Mouse (Mus musculus): ENCODE data around the gene Sass6.

Gene Sass6

GRCm38 (mm10) chr3:116661870-116662414, 67.2 kb downstream of the Sass6 start:
- WGBS, result under 1% methylated on average over 66 of the region's 68 CpGs

DNA sequence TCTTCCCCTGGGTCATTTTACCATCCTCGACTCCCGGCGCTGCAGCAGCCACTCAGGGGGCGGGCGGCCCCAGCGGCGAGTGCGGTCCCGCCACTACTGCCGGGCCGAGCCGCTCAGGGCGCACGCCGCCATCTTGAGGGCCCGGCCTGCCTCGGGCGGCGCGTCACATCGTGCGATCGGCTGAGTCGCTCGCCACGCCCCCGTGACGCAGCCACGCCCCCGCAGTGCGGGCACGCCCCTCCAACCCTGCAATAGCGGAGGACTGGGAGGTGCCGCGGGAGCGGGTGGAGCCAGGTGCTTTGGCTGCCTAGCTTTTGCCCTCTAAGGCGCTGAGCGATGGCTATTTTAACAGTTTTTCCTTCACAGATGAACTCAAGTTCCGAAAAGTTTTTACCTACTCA, 67.7 kb downstream of the Sass6 start, which contains the start of gene Mfsd14a:
Mfsd14a (minus strand) TSS at position 215 of the 401 bp plus-strand sequence.
- under 1% methylated on average over 39 of the region's 39 CpGs for WGBS

DNA sequence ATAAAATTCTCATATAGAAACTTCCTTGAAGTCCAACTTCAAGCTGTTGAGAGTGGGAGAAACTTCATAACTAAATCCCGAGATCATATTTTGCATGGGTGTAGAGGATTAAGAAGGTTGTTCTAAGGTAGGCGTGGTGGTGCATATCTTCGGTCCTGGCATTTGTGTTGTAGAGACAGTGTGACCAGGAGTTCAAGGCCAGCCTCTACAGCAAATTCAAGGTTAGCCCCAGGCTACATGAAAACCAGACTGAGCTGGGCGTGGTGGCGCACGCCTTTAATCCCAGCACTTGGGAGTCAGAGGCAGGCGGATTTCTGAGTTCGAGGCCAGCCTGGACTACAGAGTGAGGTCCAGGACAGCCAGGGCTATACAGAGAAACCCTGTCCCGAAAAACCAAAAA, 69.5 kb downstream of the Sass6 start:
- 85% methylated on average over 9 of the region's 9 CpGs for WGBS

Measured in cerebral cortex, adult 2 months (tissue).